Mouse (Mus musculus) erythroblast, embryonic 14.5 days (primary cell): ENCODE results near the gene Slc48a1.

Experiments
- GATA1 ChIP-seq: IDR thresholded peaks from 2 replicates; pipeline ENCODE4 v1.6.1; 2012; ENCODE audit warnings: low read length, inconsistent platforms, mixed read lengths
- TAL1 ChIP-seq: IDR thresholded peaks from 3 replicates; pipeline ENCODE4 v1.6.1; 2012; ENCODE audit warnings: low read length, inconsistent platforms, mixed read lengths

- no peak for TF ChIP-seq GATA1
- no peak for TF ChIP-seq TAL1
Measured at GRCm38 (mm10) chr15:97801811-97802210, 23.5 kb downstream of the Slc48a1 start.
